Mouse (Mus musculus) adrenal gland, postnatal 36 days (tissue): ENCODE measurements around the gene Cfap36. TPM values are rescaled to one million over a fixed set of nuclear protein-coding genes. Genes with fewer than 3 reads are reported as not detected.

Experiments
- DNase-seq, 2 experiments: peaks; one replicate each; pipeline ENCODE4 v3.0.0; 2021; ENCODE audit warnings: mixed read lengths in 1 of 2
- total RNA-seq, 2 experiments: library from RNA; stranded (reverse); gene quantifications; 2 replicates each; pipeline ENCODE4 v1.2.3; 2021

The Cfap36 gene
- total RNA-seq, 2 experiments from 2014 or later, result 50.0 to 69.8 TPM

GRCm38 (mm10) chr11:29180657-29181056 is 66.6 kb downstream of the Cfap36 start:
- peak in 1 of 2 experiments; percentile 17 for DNase-seq

- no peak for DNase-seq
Measured at GRCm38 (mm10) chr11:29179319-29179718, 67.9 kb downstream of the Cfap36 start.

- peak in 1 of 2 experiments; percentile 4 for DNase-seq
Measured at GRCm38 (mm10) chr11:29173706-29174436, 73.3 kb downstream of the Cfap36 start.

GRCm38 (mm10) chr11:29173125-29173631 is 74.0 kb downstream of the Cfap36 start:
- peak; percentile 41 to 64 for DNase-seq

- DNase-seq, result peak; percentile 99
Measured at GRCm38 (mm10) chr11:29172563-29173124, 74.6 kb downstream of the Cfap36 start, which contains the start of gene Ppp4r3b. Gene Ppp4r3b, plus strand, starts transcription at chr11:29172890.

- DNase-seq, result peak; percentile 35 to 51
Measured at GRCm38 (mm10) chr11:29171959-29172391, 75.2 kb downstream of the Cfap36 start.

Other genes with a start within 250 kb of the Cfap36 start
- 10 to 100 TPM; 40.2 to 54.4 TPM for gene Pnpt1, start 116.7 kb downstream of the Cfap36 start, total RNA-seq
- 10 to 100 TPM; 81.4 to 89.3 TPM for gene Ppp4r3b, start 74.5 kb downstream of the Cfap36 start, total RNA-seq
- gene Ccdc88a, start 126.2 kb upstream of the Cfap36 start, total RNA-seq, result 10 to 100 TPM; 13.9 to 19.3 TPM